Mouse (Mus musculus) urinary bladder, postnatal 36 days (tissue): ENCODE results near the gene Pgk1.

Experiments
- DNase-seq, 2 experiments: peaks; one replicate each; pipeline ENCODE4 v3.0.0; 2022; ENCODE audit warnings: low spot score in 2 of 2, mixed read lengths in 1 of 2

Gene Pgk1

GRCm38 (mm10) chrX:106219171-106220032, 32.5 kb downstream of the Pgk1 start:
- peak; percentile 41 to 59 for DNase-seq

GRCm38 (mm10) chrX:106221058-106221457, 34.2 kb downstream of the Pgk1 start, which contains the start of gene Taf9b:
Gene Taf9b (minus strand): TSS chrX:106221158.
- DNase-seq: no peak
